Mouse (Mus musculus) hindbrain, embryonic 11.5 days (tissue): ENCODE data around the gene Arhgap32. TPM values are rescaled to one million over a fixed set of nuclear protein-coding genes. Genes with fewer than 3 reads are reported as not detected.
"Not testable (repeated sequence)": the region's sequence is repeated elsewhere in the genome, so short reads cannot be mapped to it uniquely, and the experiment has no call there.

ENCODE experiments used
- ATAC-seq: fragments of 200-750 bp; cut with Nextera tagmentation; 2 replicates; pipeline ENCODE4 v1.8.0; 2017; ENCODE audit warnings: mild to moderate bottlenecking, moderate TSS enrichment, moderate library complexity; ENCODE audit not compliant: low FRiP score
- DNase-seq: peaks from one replicate; pipeline ENCODE4 v3.0.0-alpha.2; 2015; ENCODE audit warnings: low spot score
- H3K27ac ChIP-seq: fragments of 300-500 bp; sonication (generic); 2 replicates; pipeline ENCODE4 v1.5.1; 2014; ENCODE audit warnings: mild to moderate bottlenecking, low read depth, low read length
- H3K27me3 ChIP-seq: fragments of 300-500 bp; sonication (generic); 2 replicates; pipeline ENCODE4 v1.6.1; 2014; ENCODE audit warnings: mild to moderate bottlenecking, low read length, moderate library complexity, mixed read lengths; ENCODE audit not compliant: control insufficient read depth, insufficient read depth
- H3K36me3 ChIP-seq: fragments of 300-500 bp; sonication (generic); 2 replicates; pipeline ENCODE4 v1.6.1; 2014; ENCODE audit warnings: mild to moderate bottlenecking, low read length, moderate library complexity, mixed read lengths; ENCODE audit not compliant: control insufficient read depth, insufficient read depth
- H3K4me1 ChIP-seq: fragments of 300-500 bp; sonication (generic); replicated peaks from 2 replicates; pipeline ENCODE4 v1.6.1; 2014; ENCODE audit warnings: low read length, mixed read lengths; ENCODE audit not compliant: control insufficient read depth, insufficient read depth
- H3K4me2 ChIP-seq: fragments of 300-500 bp; sonication (generic); replicated peaks from 2 replicates; pipeline ENCODE4 v1.6.1; 2014; ENCODE audit warnings: mild to moderate bottlenecking, low read depth, low read length
- H3K4me3 ChIP-seq: fragments of 300-500 bp; sonication (generic); 2 replicates; pipeline ENCODE4 v1.5.1; 2014; ENCODE audit warnings: low read depth, low read length
- H3K9ac ChIP-seq: fragments of 300-500 bp; sonication (generic); 2 replicates; pipeline ENCODE4 v1.6.1; 2014; ENCODE audit warnings: low read depth, low read length
- H3K9me3 ChIP-seq: fragments of 300-500 bp; sonication (generic); 2 replicates; pipeline ENCODE4 v1.6.1; 2016; ENCODE audit warnings: low read length; ENCODE audit not compliant: control insufficient read depth
- WGBS: fragments of 180-500 bp; shearing (Covaris S2); extraction: QIAGEN DNeasy Blood & Tissue Kit; methylation state at CpG from one replicate; pipeline ENCODE4 v1.1.7; 2014; 5-methylcytosine and 5-hydroxymethylcytosine counted together
- polyA plus RNA-seq: library from polyadenylated mRNA; unstranded; fragments of >200 nt; fragmentation: Nextera tagmentation; extraction: Ambion mirVana; gene quantifications from 2 replicates; pipeline ENCODE4 v1.2.1, GENCODE M21; 2014

The Arhgap32 gene
- polyA plus RNA-seq, 1 experiment from 2014 or later, result 10.7 TPM

DNA sequence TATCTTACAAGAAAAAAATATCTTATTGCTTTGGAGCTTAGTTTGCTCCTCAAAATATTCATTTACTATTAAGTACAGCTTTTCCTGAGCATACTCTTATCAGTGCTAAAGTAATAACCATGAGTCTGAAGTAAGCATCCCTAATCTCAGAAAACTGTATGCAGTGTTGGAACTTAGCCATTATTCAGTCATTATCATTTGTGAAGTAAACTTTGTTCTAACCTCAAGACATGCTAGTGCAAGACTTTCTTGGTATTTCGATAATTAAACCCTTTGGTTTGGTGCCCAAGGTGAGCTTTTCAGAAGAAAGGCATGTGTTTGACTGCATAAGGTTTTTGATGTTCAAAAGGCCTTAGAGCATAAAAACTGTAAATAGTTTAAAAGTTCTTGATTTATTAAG, 4.2 kb downstream of the Arhgap32 start:
- Histone ChIP-seq H3K4me3 (no peak overlapping the region), H3K27ac (no peak overlapping the region), H3K4me2 (no peak overlapping the region), H3K9ac (no peak overlapping the region), H3K27me3 (no peaks in the 10 kb centered on the region), H3K36me3 (no peaks in the 10 kb centered on the region), H3K9me3 (no peaks in the 10 kb centered on the region), H3K4me1 (no peaks in the 10 kb centered on the region)
- ATAC-seq (no peak), DNase-seq (no peak)
- 94% methylated on average over 1 of the region's 1 CpGs for WGBS

DNA sequence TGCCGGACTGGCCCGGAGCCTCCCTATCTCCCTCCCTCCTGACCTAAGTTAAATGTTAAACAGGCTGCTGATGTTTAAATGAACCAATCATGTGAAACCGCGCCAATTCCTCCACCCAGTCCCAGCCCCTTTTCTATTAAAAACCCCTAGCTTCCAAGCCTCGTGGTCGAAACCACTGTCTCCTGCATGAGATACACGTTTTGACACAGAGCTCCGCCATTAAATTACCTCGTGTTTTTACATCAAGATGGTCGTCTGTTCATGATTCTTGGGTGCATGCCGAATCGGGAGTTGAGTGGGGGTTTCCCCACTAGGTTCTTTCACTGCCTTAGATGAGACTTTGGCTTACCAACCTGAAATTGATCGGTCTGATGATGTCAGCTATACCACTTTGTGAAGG, 5.3 kb downstream of the Arhgap32 start:
- not testable (repeated sequence) for H3K9ac ChIP-seq, ATAC-seq, H3K27ac ChIP-seq, H3K27me3 ChIP-seq, DNase-seq, H3K9me3 ChIP-seq, H3K4me1 ChIP-seq, H3K4me2 ChIP-seq, H3K4me3 ChIP-seq, H3K36me3 ChIP-seq
- WGBS, result 95% methylated on average over 13 of the region's 13 CpGs

- H3K4me3 ChIP-seq, result no peak overlapping the region
- no peaks in the 10 kb centered on the region for H3K9me3 ChIP-seq
- H3K27me3 ChIP-seq, result no peaks in the 10 kb centered on the region
- no peaks in the 10 kb centered on the region for H3K4me1 ChIP-seq
- H3K27ac ChIP-seq, result no peak overlapping the region
- no peak for DNase-seq
- H3K36me3 ChIP-seq, result no peaks in the 10 kb centered on the region
- ATAC-seq, result no peak
- H3K4me2 ChIP-seq, result no peak overlapping the region
- no peak overlapping the region for H3K9ac ChIP-seq
Observed at GRCm38 (mm10) chr9:32136195-32136594, 20.3 kb downstream of the Arhgap32 start.

DNA sequence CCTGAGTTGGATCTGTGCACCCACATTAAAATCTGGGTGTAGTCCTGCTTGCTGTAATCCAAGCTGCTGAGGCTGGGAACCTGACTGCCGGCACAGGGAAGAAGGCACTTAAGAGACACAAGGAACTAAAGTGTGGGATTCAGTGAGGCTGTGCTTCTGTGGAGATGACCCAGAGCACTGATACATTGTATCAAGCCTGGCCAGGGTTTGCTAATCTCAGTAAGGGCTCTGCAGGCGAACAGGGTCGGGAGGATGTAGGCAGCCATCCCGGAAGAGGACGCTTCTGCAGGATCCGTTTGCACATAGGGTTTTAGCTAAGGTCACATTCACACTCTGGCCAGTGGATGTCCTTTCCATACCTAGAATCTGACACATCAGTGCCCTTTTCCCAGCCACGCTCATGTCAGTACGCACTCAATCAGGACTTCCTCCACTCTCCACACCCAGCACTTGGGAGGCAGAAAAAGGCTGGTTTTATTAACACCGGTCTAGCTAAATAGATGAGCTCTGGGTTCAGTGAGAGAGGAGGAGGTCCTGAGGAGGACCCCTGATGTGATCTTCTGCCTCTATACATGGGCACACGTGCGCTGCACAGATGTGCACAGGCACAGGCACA, 20.9 kb downstream of the Arhgap32 start:
- 75% methylated on average over 11 of the region's 11 CpGs for WGBS
- ATAC-seq (no peak), DNase-seq (no peak)
- no peak overlapping the region for H3K4me3 ChIP-seq
- H3K27ac ChIP-seq, result no peak overlapping the region
- H3K36me3 ChIP-seq, result no peaks in the 10 kb centered on the region
- no peaks in the 10 kb centered on the region for H3K27me3 ChIP-seq
- H3K4me2 ChIP-seq, result no peak overlapping the region
- no peaks in the 10 kb centered on the region for H3K4me1 ChIP-seq
- H3K9ac ChIP-seq, result no peak overlapping the region
- no peaks in the 10 kb centered on the region for H3K9me3 ChIP-seq

DNA sequence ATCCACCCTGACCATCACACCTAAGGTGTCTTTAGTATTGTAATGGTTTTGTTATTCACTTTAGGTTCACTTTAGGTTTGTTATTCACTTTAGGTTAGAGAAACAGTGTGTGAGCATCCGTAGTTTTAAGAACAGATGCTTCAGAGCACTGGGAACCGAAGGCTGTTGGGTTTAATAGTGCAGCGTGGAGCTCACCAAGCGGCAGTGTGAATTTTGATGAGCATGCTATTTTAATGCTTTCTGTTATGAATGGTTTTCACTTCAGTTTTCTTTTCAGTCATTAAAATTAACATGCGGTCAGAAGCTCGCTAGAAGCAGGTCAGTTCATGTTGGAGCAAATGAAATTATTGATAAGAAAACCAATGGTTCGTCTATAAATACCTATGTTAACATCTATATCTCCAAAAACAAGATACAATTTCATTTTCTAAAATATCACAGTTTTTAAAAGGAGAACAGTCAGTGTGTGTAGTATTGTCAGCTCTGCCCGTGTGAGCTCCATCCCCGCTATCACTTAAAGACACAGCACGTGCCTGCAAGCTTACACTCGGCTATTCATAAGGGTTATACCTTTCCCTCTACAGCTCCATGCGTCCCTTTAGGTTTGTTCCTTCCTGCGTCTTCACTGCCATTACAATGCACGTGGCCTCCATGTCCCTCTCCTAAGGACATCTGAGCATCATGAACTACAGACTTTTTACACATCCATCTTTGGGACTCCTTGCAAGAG, 21.9 kb downstream of the Arhgap32 start:
- Histone ChIP-seq H3K4me3 (no peak overlapping the region), H3K36me3 (no peaks in the 10 kb centered on the region), H3K27me3 (no peaks in the 10 kb centered on the region), H3K9ac (no peak overlapping the region), H3K9me3 (no peaks in the 10 kb centered on the region), H3K4me1 (no peaks in the 10 kb centered on the region), H3K4me2 (no peak overlapping the region), H3K27ac (no peak overlapping the region)
- no peak for ATAC-seq
- no peak for DNase-seq
- 91% methylated on average over 14 of the region's 14 CpGs for WGBS

DNA sequence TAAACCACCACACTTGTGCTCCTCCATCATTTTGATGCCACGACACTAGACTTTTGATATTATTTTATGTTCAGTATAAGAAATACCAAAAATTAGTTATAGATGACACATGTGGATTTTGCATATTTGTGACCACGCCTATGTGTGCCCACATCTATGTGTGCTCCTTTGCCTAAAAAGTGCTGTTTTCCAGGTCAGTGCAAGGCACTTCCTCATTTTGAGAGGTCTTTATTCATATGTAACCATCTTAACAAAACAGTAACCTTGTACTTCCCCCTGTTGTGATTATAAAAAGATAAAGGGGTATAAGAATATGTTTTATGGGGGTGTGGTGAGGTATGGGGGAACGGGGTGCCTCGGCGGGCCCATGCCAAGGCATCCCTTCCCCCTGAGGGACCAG, 22.7 kb downstream of the Arhgap32 start:
- no peak overlapping the region for H3K4me3 ChIP-seq
- no peaks in the 10 kb centered on the region for H3K4me1 ChIP-seq
- no peak overlapping the region for H3K9ac ChIP-seq
- H3K36me3 ChIP-seq, result no peaks in the 10 kb centered on the region
- ATAC-seq, result no peak
- no peak for DNase-seq
- 97% methylated on average over 5 of the region's 5 CpGs for WGBS
- H3K27ac ChIP-seq, result no peak overlapping the region
- H3K27me3 ChIP-seq, result no peaks in the 10 kb centered on the region
- H3K9me3 ChIP-seq, result no peaks in the 10 kb centered on the region
- no peak overlapping the region for H3K4me2 ChIP-seq

DNA sequence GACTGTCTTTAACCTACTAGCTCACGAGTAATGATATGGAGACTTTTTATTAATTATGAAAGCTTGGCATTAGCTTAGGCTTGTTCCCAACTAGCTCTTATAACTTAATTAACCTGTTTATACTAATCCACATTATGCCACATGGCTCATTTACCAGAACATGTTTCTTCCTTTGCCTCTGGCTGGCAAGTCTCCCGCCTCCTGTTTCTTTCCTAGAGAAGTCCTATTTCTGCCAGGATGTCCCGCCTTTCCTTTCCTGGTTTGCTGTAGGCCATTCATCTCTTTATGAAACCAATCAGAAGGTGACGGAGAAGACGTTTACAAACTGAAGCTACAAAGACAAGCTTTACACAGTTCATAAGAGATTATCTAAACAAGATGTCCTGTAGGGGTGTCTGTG, 23.7 kb downstream of the Arhgap32 start:
- no peaks in the 10 kb centered on the region for H3K27me3 ChIP-seq
- no peaks in the 10 kb centered on the region for H3K4me1 ChIP-seq
- H3K4me3 ChIP-seq, result no peak overlapping the region
- no peak overlapping the region for H3K9ac ChIP-seq
- no peak overlapping the region for H3K4me2 ChIP-seq
- DNase-seq (no peak), ATAC-seq (no peak)
- H3K27ac ChIP-seq, result no peak overlapping the region
- H3K9me3 ChIP-seq, result no peaks in the 10 kb centered on the region
- no peaks in the 10 kb centered on the region for H3K36me3 ChIP-seq
- 88% methylated on average over 5 of the region's 5 CpGs for WGBS

DNA sequence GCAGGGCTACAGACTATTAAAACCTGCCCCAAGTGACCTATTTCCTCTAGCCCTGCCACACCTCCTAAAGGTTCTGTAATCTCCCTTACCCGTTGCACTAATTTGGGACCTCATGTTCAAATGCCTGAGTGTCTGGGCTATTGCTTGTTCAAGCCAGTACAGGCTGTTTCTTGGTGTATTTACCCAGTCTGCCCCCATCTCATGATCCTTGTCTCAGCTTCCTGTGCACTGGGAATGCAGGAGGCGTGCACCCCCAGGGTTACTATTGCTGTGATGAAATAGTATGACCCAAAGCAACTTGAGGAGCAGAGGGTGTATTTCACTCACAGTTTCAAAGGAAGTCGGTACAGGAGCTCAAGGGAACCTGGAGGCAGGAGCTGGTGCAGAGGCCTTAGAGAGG, 26.9 kb downstream of the Arhgap32 start:
- Histone ChIP-seq H3K36me3 (no peaks in the 10 kb centered on the region), H3K9me3 (no peaks in the 10 kb centered on the region), H3K4me3 (no peak overlapping the region), H3K9ac (no peak overlapping the region), H3K4me2 (no peak overlapping the region), H3K4me1 (no peaks in the 10 kb centered on the region), H3K27me3 (no peaks in the 10 kb centered on the region), H3K27ac (no peak overlapping the region)
- no peak for ATAC-seq
- WGBS, result 70% methylated on average over 3 of the region's 3 CpGs
- no peak for DNase-seq

- Histone ChIP-seq H3K27ac (no peak overlapping the region), H3K9me3 (no peaks in the 10 kb centered on the region), H3K4me2 (no peak overlapping the region), H3K4me1 (no peaks in the 10 kb centered on the region), H3K4me3 (no peak overlapping the region), H3K27me3 (no peaks in the 10 kb centered on the region), H3K9ac (no peak overlapping the region), H3K36me3 (no peaks in the 10 kb centered on the region)
- DNase-seq, result no peak
- no peak for ATAC-seq
- 88% methylated on average over 3 of the region's 3 CpGs for WGBS
Observed at GRCm38 (mm10) chr9:32143451-32143850, 27.5 kb downstream of the Arhgap32 start.
